Mouse (Mus musculus) forebrain, embryonic 14.5 days (tissue): ENCODE measurements around the gene Nup43. TPM values are rescaled to one million over a fixed set of nuclear protein-coding genes. Genes with fewer than 3 reads are reported as not detected.

Source experiments
- ATAC-seq: fragments of 200-750 bp; cut with Nextera tagmentation; 2 replicates; pipeline ENCODE4 v1.8.0; 2017; ENCODE audit warnings: mild to moderate bottlenecking, moderate library complexity
- DNase-seq: peaks from one replicate; pipeline ENCODE4 v3.0.0-alpha.2; 2015; ENCODE audit warnings: low spot score
- H3K27ac ChIP-seq: fragments of 300-500 bp; sonication (generic); 2 replicates; pipeline ENCODE4 v1.5.1; 2014; ENCODE audit warnings: low read depth, mild to moderate bottlenecking, control low read depth, low read length, moderate library complexity
- H3K27me3 ChIP-seq: fragments of 300-500 bp; sonication (generic); replicated peaks from 2 replicates; pipeline ENCODE4 v1.6.1; 2014; ENCODE audit warnings: low read length, control low read depth, mixed read lengths; ENCODE audit not compliant: control insufficient read depth, insufficient read depth
- H3K36me3 ChIP-seq: fragments of 300-500 bp; sonication (generic); 2 replicates; pipeline ENCODE4 v1.6.1; 2014; ENCODE audit warnings: low read length, control low read depth; ENCODE audit not compliant: control insufficient read depth, insufficient read depth
- H3K4me1 ChIP-seq: fragments of 300-500 bp; sonication (generic); 2 replicates; pipeline ENCODE4 v1.6.1; 2014; ENCODE audit warnings: antibody characterized with exemption, low read length, control low read depth; ENCODE audit not compliant: control insufficient read depth, insufficient read depth
- H3K4me2 ChIP-seq: fragments of 300-500 bp; sonication (generic); 2 replicates; pipeline ENCODE4 v1.6.1; 2014; ENCODE audit warnings: mild to moderate bottlenecking, control low read depth, low read length
- H3K4me3 ChIP-seq: fragments of 300-500 bp; sonication (generic); 2 replicates; pipeline ENCODE4 v1.5.1; 2014; ENCODE audit warnings: low read depth, low read length, control low read depth
- H3K9ac ChIP-seq: fragments of 300-500 bp; sonication (generic); 2 replicates; pipeline ENCODE4 v1.6.1; 2014; ENCODE audit warnings: mild to moderate bottlenecking, low read length, control low read depth, moderate library complexity
- H3K9me3 ChIP-seq: fragments of 300-500 bp; sonication (generic); replicated peaks from 2 replicates; pipeline ENCODE4 v1.6.1; 2016; ENCODE audit warnings: low read length, control low read depth, mixed read lengths; ENCODE audit not compliant: control insufficient read depth
- WGBS: fragments of 180-500 bp; shearing (Covaris S2); extraction: QIAGEN DNeasy Blood & Tissue Kit; methylation state at CpG from one replicate; pipeline ENCODE4 v1.1.7; 2014; 5-methylcytosine and 5-hydroxymethylcytosine counted together
- polyA plus RNA-seq: library from polyadenylated mRNA; unstranded; fragments of >200 nt; fragmentation: Nextera tagmentation; extraction: Ambion mirVana; gene quantifications from 2 replicates; pipeline ENCODE4 v1.2.1, GENCODE M21; 2014

The Nup43 gene
- polyA plus RNA-seq, 1 experiment from 2014 or later, result 43.2 TPM

DNA sequence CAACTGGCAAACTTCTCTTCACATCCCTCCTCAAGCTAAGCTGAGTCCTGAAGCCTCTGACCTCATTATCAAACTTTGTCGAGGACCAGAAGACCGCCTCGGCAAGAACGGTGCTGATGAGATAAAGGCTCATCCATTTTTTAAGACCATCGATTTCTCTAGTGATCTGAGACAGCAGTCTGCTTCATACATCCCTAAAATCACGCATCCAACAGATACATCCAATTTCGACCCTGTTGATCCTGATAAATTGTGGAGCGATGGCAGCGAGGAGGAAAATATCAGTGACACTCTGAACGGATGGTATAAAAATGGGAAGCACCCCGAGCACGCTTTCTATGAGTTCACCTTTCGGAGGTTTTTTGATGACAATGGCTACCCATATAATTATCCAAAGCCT is 45.2 kb downstream of the Nup43 start:
- no peaks in the 10 kb centered on the region for H3K27me3 ChIP-seq
- ATAC-seq (no peak), DNase-seq (no peak)
- H3K27ac ChIP-seq, result no peak overlapping the region
- no peaks in the 10 kb centered on the region for H3K9me3 ChIP-seq
- WGBS, result 96% methylated on average over 13 of the region's 13 CpGs
- no peak overlapping the region for H3K9ac ChIP-seq
- no peaks in the 10 kb centered on the region for H3K4me1 ChIP-seq
- no peak overlapping the region for H3K4me2 ChIP-seq
- H3K36me3 ChIP-seq, result peaks cover 63% of the 10 kb centered on the region
- H3K4me3 ChIP-seq, result no peak overlapping the region

- Histone ChIP-seq H3K4me1 (no peaks in the 10 kb centered on the region), H3K27ac (no peak overlapping the region), H3K27me3 (no peaks in the 10 kb centered on the region), H3K4me3 (no peak overlapping the region), H3K9ac (no peak overlapping the region), H3K36me3 (peaks cover 52% of the 10 kb centered on the region), H3K4me2 (no peak overlapping the region), H3K9me3 (no peaks in the 10 kb centered on the region)
- ATAC-seq (no peak), DNase-seq (no peak)
- WGBS, result 88% methylated on average over 7 of the region's 7 CpGs
These were observed 47.8 kb downstream of the Nup43 start for GRCm38 (mm10) chr10:7715056-7715455.

DNA sequence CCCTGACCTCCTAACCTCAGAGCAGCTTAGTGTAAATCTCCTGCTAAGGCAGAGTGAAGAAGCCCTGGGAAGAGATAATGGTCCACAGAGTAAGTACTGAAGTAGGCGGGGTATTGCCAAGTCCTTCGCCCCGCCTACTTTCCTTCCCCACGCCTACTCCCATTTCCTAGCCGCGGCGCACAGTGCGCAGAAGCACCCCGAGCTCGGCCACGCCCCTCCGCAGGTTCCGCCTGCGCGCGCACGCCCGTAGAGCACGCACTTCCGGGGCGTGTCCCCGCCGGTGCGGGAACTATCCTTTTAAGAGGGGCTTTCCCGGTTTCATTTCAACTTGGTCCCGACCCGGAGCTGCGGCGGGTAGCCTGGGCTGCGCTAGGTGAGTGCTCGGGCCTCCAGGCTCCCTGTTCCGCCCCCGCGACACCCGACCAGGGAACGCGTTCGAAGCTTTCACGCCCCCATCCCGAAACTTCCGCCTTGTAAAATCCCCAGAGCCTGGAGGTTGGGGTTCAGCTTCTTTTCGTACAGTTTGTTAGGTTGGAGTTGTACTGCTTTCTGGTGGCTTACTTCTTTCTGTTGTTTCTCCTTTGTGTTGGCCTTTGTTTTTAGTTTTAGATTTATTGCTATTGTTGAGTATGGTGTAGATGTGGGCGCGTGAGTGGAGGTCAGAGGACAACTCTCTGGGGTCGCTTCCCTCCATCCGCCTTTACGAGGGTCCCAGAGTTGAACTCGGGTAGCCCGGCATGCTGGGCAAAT is 58.6 kb downstream of the Nup43 start, which contains the start of gene Katna1:
Katna1 (plus strand) TSS at position 250 of the 750 bp plus-strand sequence.
- Histone ChIP-seq H3K4me3 (peak within 1 kb of the TSS; percentile 81), H3K9ac (peak within 1 kb of the TSS; percentile 77), H3K27ac (no peak within 1 kb of the TSS), H3K4me1 (no peaks in the 10 kb centered on the region), H3K9me3 (no peaks in the 10 kb centered on the region), H3K4me2 (peak within 1 kb of the TSS; percentile 89), H3K27me3 (no peaks in the 10 kb centered on the region), H3K36me3 (no peaks in the 10 kb centered on the region)
- under 1% methylated on average over 49 of the region's 49 CpGs for WGBS
- ATAC-seq (peak; percentile 99), DNase-seq (peak; percentile 96)

DNA sequence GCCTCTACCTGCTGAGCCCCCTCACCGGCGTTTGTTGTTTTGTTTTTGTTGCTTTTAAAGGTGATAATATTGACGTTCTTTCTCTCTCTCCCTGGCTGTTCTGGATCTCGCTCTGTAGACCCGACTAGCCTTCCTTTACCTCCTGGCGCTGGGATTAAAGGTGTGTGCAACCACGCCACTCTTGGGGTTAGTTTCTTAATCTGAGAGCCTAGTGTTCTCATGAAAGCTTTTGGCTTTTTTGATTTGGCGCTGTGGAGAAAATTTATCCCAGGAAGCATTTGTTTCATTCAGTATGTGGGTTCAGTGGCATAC is 59.2 kb downstream of the Nup43 start:
- H3K27ac ChIP-seq, result no peak overlapping the region
- H3K9ac ChIP-seq, result peak overlapping the region; percentile 77
- H3K4me1 ChIP-seq, result no peaks in the 10 kb centered on the region
- H3K4me2 ChIP-seq, result peak overlapping the region; percentile 89
- H3K27me3 ChIP-seq, result no peaks in the 10 kb centered on the region
- no peak for DNase-seq
- no peak for ATAC-seq
- no peaks in the 10 kb centered on the region for H3K36me3 ChIP-seq
- no peaks in the 10 kb centered on the region for H3K9me3 ChIP-seq
- WGBS, result 0% methylated on average over 8 of the region's 8 CpGs
- H3K4me3 ChIP-seq, result peak overlapping the region; percentile 81

DNA sequence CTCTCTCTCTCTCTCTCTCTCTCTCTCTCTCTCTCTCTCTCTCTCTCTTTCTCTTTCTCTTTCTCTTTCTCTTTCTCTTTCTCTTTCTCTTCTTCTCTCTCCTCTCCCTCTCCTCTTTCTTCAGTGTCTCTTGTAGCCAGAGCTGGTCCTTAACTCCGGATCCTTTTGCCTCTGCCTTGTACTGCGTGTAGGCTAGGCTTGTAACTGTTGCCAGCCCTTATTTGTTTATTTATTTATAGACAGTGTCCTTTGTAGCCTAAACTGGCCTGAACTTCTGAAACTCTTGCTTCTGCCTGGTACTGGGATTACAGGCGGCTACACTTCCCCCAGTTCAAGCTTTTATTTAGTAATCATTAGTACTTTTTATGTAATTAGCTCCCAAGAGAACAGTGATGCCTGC is 59.7 kb downstream of the Nup43 start:
- DNase-seq, result no peak
- Histone ChIP-seq H3K9me3 (no peaks in the 10 kb centered on the region), H3K27ac (no peak overlapping the region), H3K27me3 (no peaks in the 10 kb centered on the region), H3K36me3 (no peaks in the 10 kb centered on the region), H3K4me3 (peak overlapping the region; percentile 81; the same call in 1 of the 2 replicates), H3K4me1 (no peaks in the 10 kb centered on the region), H3K9ac (peak overlapping the region; percentile 30; the same call in 1 of the 2 replicates), H3K4me2 (peak overlapping the region; percentile 89)
- 27% methylated on average over 3 of the region's 3 CpGs for WGBS
- no peak for ATAC-seq

Other genes starting within 250 kb of the Nup43 start
- 1.0 and 1.6 TPM in 2 replicates for gene Ulbp1, start 193.9 kb upstream of the Nup43 start, polyA plus RNA-seq
- gene Lrp11, start 77.7 kb upstream of the Nup43 start, polyA plus RNA-seq, result 29.0 and 36.8 TPM in 2 replicates
- gene Pcmt1, start 13.6 kb downstream of the Nup43 start, polyA plus RNA-seq, result 171 and 172 TPM in 2 replicates
- 12.8 and 13.7 TPM in 2 replicates for gene Lats1, start 13.7 kb downstream of the Nup43 start, polyA plus RNA-seq
- gene Katna1, start 58.5 kb downstream of the Nup43 start, polyA plus RNA-seq, result 45.2 and 45.9 TPM in 2 replicates
- 47.5 and 54.2 TPM in 2 replicates for gene Ginm1, start 125.3 kb downstream of the Nup43 start, polyA plus RNA-seq
- gene Ppil4, start 125.4 kb downstream of the Nup43 start, polyA plus RNA-seq, result 47.6 and 53.7 TPM in 2 replicates
- 0.05 TPM in 1 of 2 replicates, not detected in the other for gene Zc3h12d, start 165.0 kb downstream of the Nup43 start, polyA plus RNA-seq